Mouse (Mus musculus) liver, embryonic 14.5 days (tissue): ENCODE results near the gene Tmem117. TPM values are rescaled to one million over a fixed set of nuclear protein-coding genes. Genes with fewer than 3 reads are reported as not detected.

ENCODE experiments used
- ATAC-seq: fragments of 200-750 bp; cut with Nextera tagmentation; 2 replicates; pipeline ENCODE4 v1.8.0; 2017; ENCODE audit warnings: moderate number of reproducible peaks, mild to moderate bottlenecking, moderate library complexity; ENCODE audit not compliant: insufficient read depth
- DNase-seq, 3 experiments: peaks; one replicate each; pipeline ENCODE4 v3.0.0-alpha.2; 2012 to 2013; ENCODE audit warnings: low read depth in 3 of 3, low spot score in 3 of 3
- H3K27ac ChIP-seq: fragments of 300-500 bp; sonication (generic); 2 replicates; pipeline ENCODE4 v1.5.1; 2014; ENCODE audit warnings: moderate library complexity, mild to moderate bottlenecking, control low read depth, inconsistent platforms
- H3K27me3 ChIP-seq: fragments of 300-500 bp; sonication (generic); 2 replicates; pipeline ENCODE4 v1.6.1; 2014; ENCODE audit warnings: mild to moderate bottlenecking, low read length, moderate library complexity; ENCODE audit not compliant: control insufficient read depth, insufficient read depth
- H3K36me3 ChIP-seq: fragments of 300-500 bp; sonication (generic); replicated peaks from 2 replicates; pipeline ENCODE4 v1.6.1; 2014; ENCODE audit warnings: low read depth; ENCODE audit not compliant: control insufficient read depth, insufficient read depth
- H3K4me1 ChIP-seq, 2 experiments: fragments of 200-500 bp in 1 of 2; fragments of 300-500 bp in 1 of 2; sonication (generic) in 1 of 2; replicated peaks; 2 replicates each; pipeline ENCODE4 v1.6.1; 2012 to 2014; ENCODE audit warnings: antibody characterized with exemption in 1 of 2, inconsistent platforms in 1 of 2, low read length in 1 of 2; ENCODE audit not compliant: control insufficient read depth in 2 of 2, insufficient read depth in 2 of 2
- H3K4me2 ChIP-seq: fragments of 300-500 bp; sonication (generic); 2 replicates; pipeline ENCODE4 v1.6.1; 2014; ENCODE audit warnings: low read depth, mild to moderate bottlenecking, control low read depth, moderate library complexity
- H3K4me3 ChIP-seq, 2 experiments: fragments of 200-500 bp in 1 of 2; fragments of 300-500 bp in 1 of 2; sonication (generic) in 1 of 2; 2 replicates each; pipeline ENCODE4 v1.5.1; 2012 to 2014; ENCODE audit warnings: low read depth in 2 of 2, low read length in 2 of 2, mild to moderate bottlenecking in 2 of 2, control low read depth in 1 of 2, inconsistent platforms in 1 of 2, moderate library complexity in 1 of 2; ENCODE audit not compliant: insufficient read depth in 1 of 2
- H3K9ac ChIP-seq: fragments of 300-500 bp; sonication (generic); replicated peaks from 2 replicates; pipeline ENCODE4 v1.6.1; 2014; ENCODE audit warnings: mild to moderate bottlenecking, control low read depth, moderate library complexity
- H3K9me3 ChIP-seq: fragments of 300-500 bp; sonication (generic); 2 replicates; pipeline ENCODE4 v1.6.1; 2016; ENCODE audit warnings: low read length, mixed read lengths; ENCODE audit not compliant: control insufficient read depth
- CTCF ChIP-seq: IDR thresholded peaks from 2 replicates; pipeline ENCODE4 v1.5.1; 2016; ENCODE audit warnings: antibody characterized with exemption, low read depth, control low read depth
- EP300 ChIP-seq: IDR thresholded peaks from 2 replicates; pipeline ENCODE4 v1.6.1; 2016; ENCODE audit warnings: antibody characterized with exemption, low read depth
- WGBS: fragments of 180-500 bp; shearing (Covaris S2); extraction: QIAGEN DNeasy Blood & Tissue Kit; methylation state at CpG from one replicate; pipeline ENCODE4 v1.1.7; 2014; ENCODE audit not compliant: insufficient replicate concordance; 5-methylcytosine and 5-hydroxymethylcytosine counted together
- polyA plus RNA-seq, 2 experiments: library from polyadenylated mRNA; depleted of rRNA in 1 of 2; stranded (reverse) in 1 of 2; unstranded in 1 of 2; fragments of >200 nt; fragmentation: Nextera tagmentation in 1 of 2; extraction: Ambion mirVana in 1 of 2; gene quantifications; 2 replicates each; pipeline versions ENCODE4 v1.2.1 to v1.2.3; 2012 to 2014

Gene Tmem117
- polyA plus RNA-seq, 2 experiments, result not detected

DNA sequence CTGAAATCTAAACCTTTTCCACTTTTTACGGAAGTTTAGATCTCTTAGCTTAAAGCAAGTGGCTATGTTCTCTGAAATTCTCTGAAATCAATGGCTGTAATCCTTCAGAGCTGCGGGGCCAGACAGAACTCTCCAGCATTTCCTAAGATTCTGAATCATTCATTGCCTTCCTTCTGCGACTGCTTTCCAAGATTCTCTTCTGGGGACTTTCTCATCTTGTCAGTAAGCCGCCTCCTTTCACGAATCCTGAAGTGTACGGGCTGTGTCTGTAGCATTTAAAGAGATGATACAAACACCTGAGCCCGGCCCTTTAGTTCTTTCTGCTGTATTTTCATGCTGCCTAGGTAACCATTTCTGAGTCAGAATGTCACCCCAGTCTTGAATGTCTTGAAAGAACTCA, 471.1 kb downstream of the Tmem117 start:
- no peaks in the 10 kb centered on the region for H3K4me1 ChIP-seq
- H3K36me3 ChIP-seq, result no peaks in the 10 kb centered on the region
- WGBS, result 66% methylated on average over 7 of the region's 7 CpGs
- TF ChIP-seq EP300, result no peak
- TF ChIP-seq CTCF, result no peak
- ATAC-seq (no peak), DNase-seq (no peak)
- no peaks in the 10 kb centered on the region; the same call in 1 of the 2 replicates for H3K9me3 ChIP-seq
- no peaks in the 10 kb centered on the region for H3K27me3 ChIP-seq
- no peak overlapping the region for H3K27ac ChIP-seq
- no peak overlapping the region for H3K4me2 ChIP-seq
- no peak overlapping the region for H3K4me3 ChIP-seq
- no peak overlapping the region for H3K9ac ChIP-seq

DNA sequence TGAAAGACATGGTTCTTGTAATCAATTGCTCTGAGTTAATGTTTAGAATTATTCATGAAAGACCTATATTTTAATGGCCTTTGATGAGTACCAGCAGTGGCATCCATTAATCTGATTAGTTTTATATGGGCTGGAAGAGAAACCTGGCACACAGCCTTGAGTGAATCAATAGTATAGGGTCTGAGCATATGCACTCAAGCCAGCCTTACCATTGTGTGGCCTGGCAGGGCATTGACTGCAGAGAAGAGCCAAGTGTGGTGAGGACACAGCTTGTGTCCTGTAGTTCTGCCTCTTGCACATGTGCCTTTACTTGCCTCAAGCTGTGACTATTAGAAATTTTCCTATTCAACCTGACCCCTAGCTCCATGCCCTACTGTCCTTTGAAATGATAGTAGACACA, 472.5 kb downstream of the Tmem117 start:
- no peaks in the 10 kb centered on the region; the same call in 1 of the 2 replicates for H3K9me3 ChIP-seq
- DNase-seq (no peak), ATAC-seq (no peak)
- no peaks in the 10 kb centered on the region for H3K36me3 ChIP-seq
- no peak overlapping the region for H3K9ac ChIP-seq
- H3K4me2 ChIP-seq, result no peak overlapping the region
- no peaks in the 10 kb centered on the region for H3K27me3 ChIP-seq
- TF ChIP-seq EP300 (no peak), CTCF (no peak)
- no peak overlapping the region for H3K4me3 ChIP-seq
- no peak overlapping the region for H3K27ac ChIP-seq
- no peaks in the 10 kb centered on the region for H3K4me1 ChIP-seq

DNA sequence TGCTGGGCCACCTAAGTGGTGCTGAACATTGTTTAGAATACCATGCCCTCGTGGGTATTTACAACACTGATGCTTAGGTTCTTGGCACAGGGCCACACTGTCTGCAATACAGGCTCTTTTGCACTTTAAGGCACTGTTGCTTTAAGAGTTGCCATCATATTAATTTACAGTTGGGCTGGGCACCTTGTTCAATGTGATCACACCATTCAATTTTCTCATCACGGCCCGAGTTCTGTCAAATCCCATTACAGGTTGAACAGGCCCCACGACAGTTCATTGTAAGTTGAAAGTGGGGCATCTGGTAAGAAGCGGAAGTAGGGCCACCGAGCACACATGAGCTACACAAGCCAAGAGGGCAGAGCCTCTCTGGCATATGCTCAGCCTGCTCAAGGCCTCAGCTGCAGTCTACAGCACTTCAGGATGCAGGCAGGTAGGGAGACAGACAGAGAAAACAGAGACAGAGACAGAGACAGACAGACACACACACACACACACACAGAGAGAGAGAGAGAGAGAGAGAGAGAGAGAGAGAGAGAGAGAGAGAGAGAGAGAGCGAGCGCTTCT, 478.3 kb downstream of the Tmem117 start:
- 64% methylated on average over 8 of the region's 8 CpGs for WGBS
- ATAC-seq (no peak), DNase-seq (no peak)
- Histone ChIP-seq H3K36me3 (no peaks in the 10 kb centered on the region), H3K4me1 (no peaks in the 10 kb centered on the region), H3K27me3 (no peaks in the 10 kb centered on the region), H3K9me3 (no peaks in the 10 kb centered on the region), H3K4me3 (no peak overlapping the region), H3K9ac (no peak overlapping the region), H3K27ac (no peak overlapping the region), H3K4me2 (no peak overlapping the region)
- TF ChIP-seq EP300 (no peak), CTCF (no peak)

DNA sequence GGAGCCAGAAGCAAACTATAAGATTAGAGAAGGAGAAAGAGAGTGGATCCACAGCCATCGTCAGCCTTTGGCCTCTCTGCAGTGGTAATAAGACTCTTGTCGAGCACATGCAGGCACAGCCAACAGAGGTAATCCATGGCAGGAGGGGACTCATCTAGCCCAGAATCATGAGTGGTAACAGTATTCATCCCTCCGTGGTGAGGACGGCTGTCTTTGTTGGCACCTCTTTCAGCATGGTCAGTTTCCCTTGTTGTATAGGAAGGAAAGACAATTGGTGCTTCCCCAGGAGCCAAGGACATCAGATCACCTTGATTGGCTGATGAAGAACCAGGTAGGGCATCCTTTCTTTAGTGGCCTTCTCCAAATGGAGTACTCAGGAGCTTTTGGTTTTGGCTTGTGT, 479.6 kb downstream of the Tmem117 start:
- no peak overlapping the region for H3K27ac ChIP-seq
- H3K4me1 ChIP-seq, result no peaks in the 10 kb centered on the region
- DNase-seq (no peak), ATAC-seq (no peak)
- WGBS, result 73% methylated on average over 4 of the region's 4 CpGs
- H3K36me3 ChIP-seq, result no peaks in the 10 kb centered on the region
- no peak overlapping the region for H3K9ac ChIP-seq
- TF ChIP-seq EP300, result no peak
- no peak for TF ChIP-seq CTCF
- no peaks in the 10 kb centered on the region for H3K9me3 ChIP-seq
- H3K4me2 ChIP-seq, result no peak overlapping the region
- no peak overlapping the region for H3K4me3 ChIP-seq
- no peaks in the 10 kb centered on the region for H3K27me3 ChIP-seq

DNA sequence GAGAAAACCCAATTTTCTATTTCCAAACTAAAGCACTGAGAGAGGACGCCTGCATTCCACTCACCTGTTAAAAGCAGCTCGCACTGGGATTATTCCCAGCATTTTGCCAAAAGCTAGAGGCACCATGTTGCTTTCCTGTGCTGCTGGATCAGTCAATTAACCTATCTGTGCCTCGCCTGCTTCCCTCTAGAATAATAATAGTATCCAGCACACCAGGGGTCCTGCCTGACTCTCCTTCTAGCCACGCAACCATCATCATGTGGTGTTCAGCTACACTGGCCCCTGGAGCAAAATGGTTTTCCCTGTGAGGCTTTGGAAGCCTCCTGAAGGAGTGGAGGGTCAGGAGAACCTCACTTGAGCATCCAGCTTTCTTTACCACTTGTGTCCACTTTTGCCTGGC, 502.4 kb downstream of the Tmem117 start:
- no peaks in the 10 kb centered on the region for H3K4me1 ChIP-seq
- no peak for ATAC-seq
- no peaks in the 10 kb centered on the region for H3K27me3 ChIP-seq
- no peak overlapping the region for H3K9ac ChIP-seq
- H3K9me3 ChIP-seq, result no peaks in the 10 kb centered on the region
- no peak for DNase-seq
- H3K27ac ChIP-seq, result no peak overlapping the region
- TF ChIP-seq EP300, result no peak
- TF ChIP-seq CTCF, result no peak
- WGBS, result 44% methylated on average over 4 of the region's 4 CpGs
- no peak overlapping the region for H3K4me2 ChIP-seq
- H3K36me3 ChIP-seq, result no peaks in the 10 kb centered on the region
- no peak overlapping the region for H3K4me3 ChIP-seq
